Mouse (Mus musculus): ENCODE results near the gene Fcf1.

GRCm38 (mm10) chr12:85022071-85022470, 51.4 kb downstream of the Fcf1 start:
- TF ChIP-seq POLR2A (IDR thresholded peaks at IDR 0.05; ENCODE audit: insufficient read depth, low read length) (no peak), CTCF (IDR thresholded peaks at IDR 0.05; ENCODE audit: low read depth, low read length) (no peak), EP300 (IDR thresholded peaks at IDR 0.05; ENCODE audit: insufficient read depth, low read depth, low read length) (0 out of 2 replicates have a peak, but pooled peaks have one; percentile 49)
